Mouse (Mus musculus) thymus, postnatal 14 days (tissue): ENCODE data around the gene Hoxc6.

ENCODE experiments used
- DNase-seq: peaks from one replicate; pipeline ENCODE4 v3.0.0; 2021

Hoxc6 gene

DNA sequence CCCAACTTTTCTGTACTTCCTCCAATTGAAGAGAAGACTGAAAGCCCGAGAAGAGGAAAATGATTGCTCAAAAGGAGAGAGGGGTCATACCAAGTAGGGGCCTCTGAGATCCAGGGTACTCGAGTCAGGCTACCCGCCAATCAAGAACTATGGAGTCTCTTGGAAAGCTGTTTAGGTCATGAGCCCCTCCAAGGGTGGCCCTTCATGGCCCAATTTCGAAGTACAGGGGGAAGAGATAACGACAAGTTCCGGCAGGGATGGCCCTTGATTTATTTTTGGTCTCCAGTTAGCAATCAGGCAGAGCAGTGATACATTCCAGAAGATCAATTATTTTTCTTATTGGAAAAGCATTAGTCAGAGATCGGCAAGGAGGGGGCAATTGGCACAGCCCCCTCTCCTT is 6.3 kb upstream of the Hoxc6 start:
- no peak for DNase-seq

DNA sequence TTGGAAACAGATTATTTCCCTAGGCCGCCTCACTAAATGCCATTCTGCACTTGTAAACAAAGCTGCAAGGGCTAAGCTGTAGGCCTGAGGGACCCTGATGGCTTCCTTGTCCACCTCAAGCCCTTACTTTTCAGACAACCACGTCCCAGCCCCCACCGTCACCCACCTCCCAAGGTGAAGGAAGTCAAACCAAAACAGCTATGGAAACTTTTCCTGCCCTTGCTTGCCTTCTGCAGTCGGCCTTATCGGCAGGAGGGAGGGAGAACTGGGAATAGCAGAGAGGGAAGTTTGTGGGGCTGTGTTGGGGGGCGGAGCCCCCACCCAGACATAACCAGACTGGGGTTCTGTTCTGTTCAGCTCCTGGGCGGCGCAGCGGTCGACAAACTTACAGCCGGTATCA is 5.9 kb upstream of the Hoxc6 start:
- no peak for DNase-seq

DNA sequence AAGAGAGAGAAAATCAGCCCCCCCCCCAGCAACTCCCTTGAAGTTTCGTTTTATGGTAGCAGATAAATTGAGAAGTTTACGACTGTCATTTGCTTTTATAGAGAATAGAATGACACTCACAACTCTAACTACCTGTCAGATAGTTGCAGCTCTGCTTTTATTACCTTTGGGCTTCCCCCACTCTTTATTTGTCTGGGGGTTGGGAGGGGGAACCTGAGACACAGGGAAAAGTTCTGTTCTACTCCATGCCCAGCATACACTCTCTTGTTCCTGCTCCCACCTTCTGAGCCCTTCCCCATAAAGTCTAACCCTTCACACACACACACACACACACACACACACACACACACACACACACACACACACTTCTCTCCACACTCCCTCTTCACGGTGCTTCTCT is 5.2 kb upstream of the Hoxc6 start:
- no peak for DNase-seq

GRCm38 (mm10) chr15:102996548-102996947 is 1.5 kb upstream of the Hoxc6 start:
- DNase-seq = no peak

DNA sequence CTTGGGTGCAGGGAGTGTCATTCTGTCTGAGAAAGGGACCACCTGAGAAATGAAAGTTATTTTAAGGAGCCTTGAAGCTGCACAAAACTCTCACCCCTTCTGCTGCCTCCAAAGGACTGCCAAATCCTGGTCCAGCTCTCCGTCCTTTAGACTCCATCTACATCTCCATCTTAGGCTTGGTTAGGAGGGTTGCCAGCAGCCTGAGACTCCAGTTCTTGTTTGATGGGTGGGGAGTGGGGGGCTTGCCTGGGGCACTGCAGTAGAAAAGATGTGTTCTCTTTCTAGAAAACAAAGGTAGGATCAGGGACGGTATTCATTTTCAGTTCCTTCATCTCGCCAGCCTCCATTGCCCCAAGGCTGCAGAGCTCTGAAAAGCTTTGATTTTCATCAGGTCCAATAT is 626 bp upstream of the Hoxc6 start:
- no peak for DNase-seq

DNA sequence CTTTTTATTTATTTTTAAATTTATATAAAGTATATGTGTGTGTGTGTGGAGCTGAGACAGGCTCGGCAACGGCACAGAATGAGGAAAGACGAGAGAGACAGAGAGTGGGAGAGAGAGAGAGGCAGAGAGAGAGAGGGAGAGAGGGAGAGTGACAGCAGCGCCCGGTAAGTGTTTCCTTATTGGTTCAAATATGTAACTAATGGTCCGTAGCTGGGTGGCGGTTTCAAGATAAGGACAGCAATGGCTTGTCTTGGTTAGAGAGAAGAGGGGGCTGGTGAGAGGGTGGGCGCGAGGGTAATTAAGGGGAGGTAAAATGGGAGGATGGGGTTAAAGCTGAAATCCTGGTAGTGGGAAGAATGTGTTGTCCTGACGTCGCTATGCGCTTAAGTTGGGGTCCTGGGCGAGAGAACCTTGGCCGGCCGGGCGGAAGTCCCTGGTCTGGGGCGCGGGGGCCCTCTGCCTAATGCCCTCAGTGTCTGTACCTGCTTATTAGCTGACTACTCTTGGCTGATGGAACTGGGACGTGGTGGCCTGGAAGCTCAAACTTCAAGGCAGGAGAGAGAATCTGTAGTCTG is 638 bp downstream of the Hoxc6 start:
- DNase-seq = no peak

GRCm38 (mm10) chr15:102999183-102999831 is 1.2 kb downstream of the Hoxc6 start:
- DNase-seq = peak; percentile 19

DNA sequence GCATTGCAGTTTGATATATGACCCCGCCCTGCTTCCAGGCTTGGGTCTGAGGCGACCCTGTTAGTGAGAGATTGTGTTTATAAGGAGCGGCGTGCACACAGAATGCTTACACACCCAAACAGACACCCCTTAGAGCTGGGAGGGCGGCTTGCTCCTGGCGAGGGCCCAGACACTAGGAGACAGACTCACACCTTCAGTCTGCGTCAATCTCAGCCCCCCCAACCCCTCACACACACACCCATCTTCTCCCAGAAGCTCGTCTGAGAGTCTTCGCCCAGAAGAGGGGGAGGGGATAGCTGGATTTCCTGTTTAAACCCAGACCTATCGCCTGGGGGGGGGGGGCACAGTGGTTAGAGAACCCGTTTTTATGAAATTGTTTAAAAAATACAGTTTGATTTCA is 1.9 kb downstream of the Hoxc6 start:
- no peak for DNase-seq

DNA sequence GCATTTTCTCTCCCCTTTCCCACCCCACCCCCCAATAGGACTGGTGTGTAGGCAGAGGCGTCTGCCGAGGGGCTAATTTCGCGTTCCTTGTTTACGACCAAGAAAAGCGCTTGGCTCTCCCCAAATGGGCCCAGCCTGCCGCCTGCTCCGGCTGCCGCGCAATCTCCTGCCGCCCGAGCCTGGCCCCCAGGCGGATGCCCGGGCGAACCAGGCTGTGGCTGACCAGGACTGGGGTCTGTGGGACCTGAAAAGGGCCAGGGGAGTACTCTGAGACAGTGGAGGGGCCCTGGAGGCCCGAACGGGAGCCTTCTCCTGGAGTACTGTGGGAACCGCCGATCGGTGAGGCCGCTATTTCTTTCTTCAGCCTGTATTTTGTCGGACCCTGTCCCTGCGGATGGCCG is 2.4 kb downstream of the Hoxc6 start:
- DNase-seq = no peak

GRCm38 (mm10) chr15:103001370-103001769 is 3.3 kb downstream of the Hoxc6 start:
- DNase-seq = no peak

- no peak for DNase-seq
These were observed 4.1 kb downstream of the Hoxc6 start for GRCm38 (mm10) chr15:103002156-103002555.

DNA sequence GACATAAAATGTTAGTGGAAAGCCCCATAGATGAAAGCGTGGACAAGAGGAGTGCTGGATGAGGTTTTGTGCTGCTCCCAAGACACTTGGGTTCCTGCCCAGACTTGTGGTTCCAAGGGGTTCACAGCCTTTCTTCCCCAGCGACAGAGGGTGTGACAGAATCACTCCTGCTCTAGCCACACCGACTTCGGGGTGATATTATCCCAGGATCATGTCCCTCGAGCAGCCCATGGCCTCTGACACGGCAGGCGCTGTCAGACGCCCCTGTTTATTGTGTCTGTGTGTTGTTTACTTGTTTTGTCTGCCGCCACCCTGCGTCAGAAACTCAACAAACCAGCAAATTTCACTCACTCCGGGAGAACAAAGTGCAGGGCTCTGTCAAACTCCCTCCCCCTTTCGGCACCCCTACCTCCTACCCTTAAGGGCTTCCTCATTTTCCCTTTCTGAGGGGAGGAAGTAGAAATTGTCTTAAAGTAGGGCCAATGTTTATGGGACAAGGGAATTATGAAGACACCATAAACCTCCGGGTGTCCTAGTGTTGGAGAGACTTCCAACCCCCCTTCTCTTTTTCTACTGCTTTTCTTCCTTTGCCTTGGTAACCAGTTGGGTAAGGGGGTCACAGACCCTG is 4.9 kb downstream of the Hoxc6 start:
- DNase-seq = no peak

DNA sequence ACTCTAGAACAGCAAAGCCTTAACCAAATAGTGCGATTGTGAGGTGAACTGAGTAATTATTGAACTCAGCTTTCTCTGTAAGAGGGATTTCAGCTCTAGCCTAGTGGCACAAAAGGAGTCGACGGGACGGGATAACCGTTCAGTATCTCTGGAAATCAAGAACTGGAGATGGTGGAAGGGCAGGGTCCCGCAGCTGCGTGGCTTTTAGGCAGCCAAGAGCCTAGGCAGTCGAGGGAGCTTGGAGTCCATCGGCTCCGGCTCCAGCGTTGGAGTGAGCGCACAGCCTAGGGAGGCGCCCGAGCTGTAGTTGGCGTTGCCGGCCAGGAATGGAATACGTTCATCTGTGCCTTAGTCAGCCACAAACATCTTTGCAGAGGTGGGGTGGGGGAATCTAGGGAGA is 7.3 kb downstream of the Hoxc6 start:
- no peak for DNase-seq

- DNase-seq = no peak
These were observed 7.7 kb downstream of the Hoxc6 start for GRCm38 (mm10) chr15:103005797-103006196.

- no peak for DNase-seq
These were observed 8.3 kb downstream of the Hoxc6 start for GRCm38 (mm10) chr15:103006326-103006725.

DNA sequence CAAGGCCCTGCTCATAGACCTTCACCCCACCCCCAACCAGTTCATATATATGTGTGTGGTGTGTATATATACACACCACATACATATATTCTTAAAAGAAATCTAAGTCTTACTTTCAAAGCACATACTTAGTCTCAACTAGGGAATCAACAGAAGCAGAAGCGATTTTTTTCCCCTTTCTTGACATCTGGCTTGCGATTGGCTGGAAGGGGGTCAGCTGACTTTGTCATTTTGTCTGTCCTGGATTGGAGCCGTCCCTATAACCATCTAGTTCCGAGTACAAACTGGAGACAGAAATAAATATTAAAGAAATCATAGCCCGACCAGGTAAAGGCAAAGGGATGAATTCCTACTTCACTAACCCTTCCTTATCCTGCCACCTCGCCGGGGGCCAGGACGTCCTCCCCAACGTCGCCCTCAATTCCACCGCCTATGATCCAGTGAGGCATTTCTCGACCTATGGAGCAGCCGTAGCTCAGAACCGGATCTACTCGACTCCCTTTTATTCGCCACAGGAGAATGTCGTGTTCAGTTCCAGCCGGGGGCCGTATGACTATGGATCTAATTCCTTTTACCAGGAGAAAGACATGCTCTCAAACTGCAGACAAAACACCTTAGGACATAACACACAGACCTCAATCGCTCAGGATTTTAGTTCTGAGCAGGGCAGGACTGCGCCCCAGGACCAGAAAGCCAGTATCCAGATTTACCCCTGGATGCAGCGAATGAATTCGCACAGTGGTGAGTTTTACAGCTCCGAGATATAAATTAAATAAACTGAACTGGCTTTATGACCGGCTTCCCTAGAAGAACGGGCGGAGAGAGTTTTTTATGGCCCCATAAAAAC is 11.4 kb downstream of the Hoxc6 start:
- no peak for DNase-seq

DNA sequence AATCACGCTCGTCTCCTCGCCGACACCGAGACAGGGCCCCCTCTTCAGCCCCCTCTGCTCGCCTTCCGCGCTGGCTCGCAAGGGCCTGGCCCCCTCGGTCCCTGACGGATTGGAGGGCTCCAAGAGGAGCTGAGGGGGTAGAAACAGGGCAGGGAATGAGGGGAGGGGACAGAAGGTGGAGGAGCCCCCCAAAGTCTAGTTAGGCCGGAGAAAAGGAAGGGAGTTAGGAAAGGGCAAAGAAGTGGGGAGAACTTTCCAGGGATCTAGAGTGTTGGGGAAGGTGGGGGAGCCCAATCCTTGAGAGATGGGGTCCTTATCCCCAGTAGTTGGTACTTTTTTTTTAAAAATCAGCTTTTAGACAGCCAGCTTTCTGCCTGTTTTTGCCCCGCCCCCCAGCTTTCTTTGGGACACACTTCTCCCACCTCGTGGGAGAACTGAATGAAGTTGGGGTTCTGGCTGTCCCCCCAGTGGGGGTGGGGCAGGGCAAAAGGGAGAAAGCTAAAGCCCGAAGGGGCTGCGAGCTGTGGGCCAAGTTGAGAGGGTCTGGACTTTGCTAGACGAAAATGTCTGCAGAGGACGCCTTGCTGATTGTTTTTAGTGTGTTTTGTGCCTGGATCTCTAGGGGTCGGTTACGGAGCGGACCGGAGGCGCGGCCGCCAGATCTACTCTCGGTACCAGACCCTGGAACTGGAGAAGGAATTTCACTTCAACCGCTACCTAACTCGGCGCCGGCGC is 12.2 kb downstream of the Hoxc6 start:
- DNase-seq = no peak

DNA sequence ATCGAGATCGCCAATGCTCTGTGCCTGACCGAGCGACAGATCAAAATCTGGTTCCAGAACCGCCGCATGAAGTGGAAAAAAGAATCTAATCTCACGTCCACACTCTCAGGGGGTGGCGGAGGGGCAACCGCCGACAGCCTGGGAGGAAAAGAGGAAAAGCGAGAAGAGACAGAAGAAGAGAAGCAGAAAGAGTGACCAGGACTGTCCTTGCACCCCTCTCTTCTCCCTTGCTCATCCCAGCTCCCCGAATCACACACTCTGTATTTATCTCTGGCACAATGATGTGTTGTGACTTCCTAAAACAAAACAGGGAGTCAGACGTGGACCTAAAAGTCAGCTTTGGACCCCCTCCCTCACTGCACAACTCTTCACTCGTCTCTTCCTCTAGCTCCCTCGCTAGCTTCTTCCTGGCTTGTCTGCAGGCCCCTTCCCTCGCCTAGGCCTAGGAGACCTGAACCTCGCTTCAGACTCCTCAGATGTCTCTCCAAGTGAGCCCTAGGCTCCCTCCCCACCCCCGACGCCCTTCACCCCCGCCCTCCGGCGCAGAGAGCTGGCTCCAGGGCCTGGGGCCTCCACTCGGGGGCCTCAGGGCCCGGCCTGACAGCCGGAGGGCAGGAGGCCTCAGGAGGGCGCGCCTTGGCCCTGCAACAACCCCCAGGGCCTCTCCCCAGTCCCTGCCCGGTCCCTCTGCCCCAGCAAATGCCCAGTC is 12.9 kb downstream of the Hoxc6 start:
- DNase-seq = no peak

- no peak for DNase-seq
These were observed 13.9 kb downstream of the Hoxc6 start for GRCm38 (mm10) chr15:103011928-103012486.

DNA sequence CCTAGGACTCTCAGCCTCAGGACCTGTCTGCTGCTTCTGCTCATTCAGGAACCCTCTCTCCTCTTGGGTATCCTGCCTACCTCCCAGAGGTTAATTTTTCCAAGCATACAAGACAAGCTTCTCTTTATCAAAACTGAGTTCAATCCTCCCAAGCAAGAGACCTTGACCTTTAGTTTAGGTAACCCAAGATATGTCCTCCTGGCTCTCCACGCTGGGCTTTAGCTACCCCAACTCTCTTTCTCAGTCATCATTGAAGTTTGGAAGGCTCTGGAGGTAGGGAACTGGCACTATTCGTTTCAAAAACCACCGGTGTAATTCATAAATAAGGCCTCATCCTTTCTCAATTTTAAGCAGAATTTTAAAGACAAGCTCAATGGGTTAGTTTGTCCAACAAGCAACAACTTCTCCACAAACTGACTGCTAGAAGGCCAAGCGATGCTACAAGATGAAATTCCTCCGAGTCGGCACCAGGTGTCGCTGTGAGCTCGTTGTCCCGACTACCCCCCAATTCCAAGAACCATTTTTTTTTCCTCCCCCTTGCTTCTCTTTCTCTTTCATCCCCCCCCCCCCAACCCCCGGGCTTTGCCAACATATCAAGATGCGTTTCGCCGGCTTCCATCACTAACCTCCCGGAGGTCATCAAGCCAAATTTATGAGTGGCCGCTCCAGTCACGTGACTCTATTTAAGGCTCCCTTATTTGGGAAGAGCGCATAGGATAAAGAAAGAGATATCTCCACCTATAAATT is 15.4 kb downstream of the Hoxc6 start:
- DNase-seq = peak; percentile 20
